Mouse (Mus musculus) stomach, postnatal 0 days (tissue): ENCODE measurements at regions not wholly inside any gene's neighbourhood (a gene's known extent, or its start where the extent isn't known, plus 50 kb on each side); places are given as distances from the start of the nearest gene placed in this dataset.
A peak's percentile ranks its signal among the peaks of the same experiment; 100 is the strongest.

Experiments
- ATAC-seq: fragments of 200-750 bp; cut with Nextera tagmentation; 2 replicates; pipeline ENCODE4 v1.8.0; 2017; ENCODE audit not compliant: low FRiP score, low TSS enrichment
- DNase-seq: peaks from one replicate; pipeline ENCODE4 v3.0.0-alpha.2; 2016; ENCODE audit warnings: low spot score
- H3K27ac ChIP-seq: fragments of 300-500 bp; sonication (generic); replicated peaks from 2 replicates; pipeline ENCODE4 v1.5.1; 2014; ENCODE audit warnings: mild to moderate bottlenecking, control low read depth
- H3K27me3 ChIP-seq: fragments of 300-500 bp; sonication (generic); 2 replicates; pipeline ENCODE4 v1.6.1; 2014; ENCODE audit warnings: low read length; ENCODE audit not compliant: control insufficient read depth, insufficient read depth
- H3K36me3 ChIP-seq: fragments of 300-500 bp; sonication (generic); 2 replicates; pipeline ENCODE4 v1.6.1; 2014; ENCODE audit warnings: low read length, mixed read lengths; ENCODE audit not compliant: control insufficient read depth, insufficient read depth
- H3K4me1 ChIP-seq: fragments of 300-500 bp; sonication (generic); replicated peaks from 2 replicates; pipeline ENCODE4 v1.6.1; 2014; ENCODE audit warnings: antibody characterized with exemption; ENCODE audit not compliant: control insufficient read depth, insufficient read depth
- H3K4me2 ChIP-seq: fragments of 300-500 bp; sonication (generic); replicated peaks from 2 replicates; pipeline ENCODE4 v1.6.1; 2014; ENCODE audit warnings: low read depth, mild to moderate bottlenecking, control low read depth, moderate library complexity
- H3K4me3 ChIP-seq: fragments of 300-500 bp; sonication (generic); 2 replicates; pipeline ENCODE4 v1.5.1; 2014; ENCODE audit warnings: low read depth, low read length, control low read depth
- H3K9ac ChIP-seq: fragments of 300-500 bp; sonication (generic); 2 replicates; pipeline ENCODE4 v1.6.1; 2014; ENCODE audit warnings: mild to moderate bottlenecking, low read length, control low read depth, mixed read lengths
- H3K9me3 ChIP-seq: fragments of 300-500 bp; sonication (generic); 2 replicates; pipeline ENCODE4 v1.6.1; 2016; ENCODE audit warnings: low read length; ENCODE audit not compliant: control insufficient read depth
- CTCF ChIP-seq: IDR thresholded peaks from 2 replicates; pipeline ENCODE4 v1.5.1; 2016; ENCODE audit warnings: antibody characterized with exemption, low read depth, mild to moderate bottlenecking, moderate library complexity
- EP300 ChIP-seq: optimal IDR thresholded peaks from 2 replicates; pipeline ENCODE3; 2016; ENCODE audit warnings: antibody characterized with exemption
- WGBS: fragments of 180-500 bp; shearing (Covaris S2); extraction: QIAGEN DNeasy Blood & Tissue Kit; methylation state at CpG from one replicate; pipeline ENCODE4 v1.1.7; 2014; 5-methylcytosine and 5-hydroxymethylcytosine counted together

DNA sequence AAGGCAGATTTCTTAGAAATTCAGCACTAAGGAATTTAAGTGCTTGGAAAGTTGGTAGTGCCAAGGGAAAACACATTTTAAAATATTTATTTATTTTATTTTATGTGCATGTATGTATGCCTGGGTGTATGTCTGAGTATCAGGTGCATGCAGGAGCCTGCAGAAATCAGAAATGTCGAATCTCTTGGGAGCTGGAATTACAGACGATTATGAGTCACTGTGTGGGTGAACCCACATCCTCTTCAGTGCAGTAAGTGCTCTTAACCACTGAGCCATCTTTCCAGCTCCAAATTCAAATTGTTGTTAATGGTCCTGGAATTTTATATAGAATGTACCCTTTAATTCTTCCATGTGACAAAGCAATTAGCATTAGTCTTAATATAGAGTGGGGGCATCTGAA lies 1930.5 kb upstream of the Lrrc6 start:
- Histone ChIP-seq H3K9ac (no peak overlapping the region), H3K4me1 (no peaks in the 10 kb centered on the region), H3K36me3 (no peaks in the 10 kb centered on the region), H3K27ac (no peak overlapping the region), H3K27me3 (no peaks in the 10 kb centered on the region), H3K9me3 (no peaks in the 10 kb centered on the region), H3K4me3 (no peak overlapping the region), H3K4me2 (no peak overlapping the region)
- TF ChIP-seq CTCF (no peak), EP300 (no peak)
- ATAC-seq (no peak), DNase-seq (no peak)
- 58% methylated on average over 2 of the region's 2 CpGs for WGBS

- no peak for TF ChIP-seq CTCF
- no peak for TF ChIP-seq EP300
- H3K27ac ChIP-seq, result no peak overlapping the region
- no peaks in the 10 kb centered on the region for H3K27me3 ChIP-seq
- 60% methylated on average over 4 of the region's 4 CpGs for WGBS
- H3K4me1 ChIP-seq, result no peaks in the 10 kb centered on the region
- no peak overlapping the region for H3K9ac ChIP-seq
- H3K4me3 ChIP-seq, result no peak overlapping the region
- H3K4me2 ChIP-seq, result no peak overlapping the region
- H3K36me3 ChIP-seq, result no peaks in the 10 kb centered on the region
- H3K9me3 ChIP-seq, result no peaks in the 10 kb centered on the region
- no peak for DNase-seq
- no peak for ATAC-seq
Observed at GRCm38 (mm10) chr15:68430486-68430885, 1929.8 kb upstream of the Lrrc6 start.

DNA sequence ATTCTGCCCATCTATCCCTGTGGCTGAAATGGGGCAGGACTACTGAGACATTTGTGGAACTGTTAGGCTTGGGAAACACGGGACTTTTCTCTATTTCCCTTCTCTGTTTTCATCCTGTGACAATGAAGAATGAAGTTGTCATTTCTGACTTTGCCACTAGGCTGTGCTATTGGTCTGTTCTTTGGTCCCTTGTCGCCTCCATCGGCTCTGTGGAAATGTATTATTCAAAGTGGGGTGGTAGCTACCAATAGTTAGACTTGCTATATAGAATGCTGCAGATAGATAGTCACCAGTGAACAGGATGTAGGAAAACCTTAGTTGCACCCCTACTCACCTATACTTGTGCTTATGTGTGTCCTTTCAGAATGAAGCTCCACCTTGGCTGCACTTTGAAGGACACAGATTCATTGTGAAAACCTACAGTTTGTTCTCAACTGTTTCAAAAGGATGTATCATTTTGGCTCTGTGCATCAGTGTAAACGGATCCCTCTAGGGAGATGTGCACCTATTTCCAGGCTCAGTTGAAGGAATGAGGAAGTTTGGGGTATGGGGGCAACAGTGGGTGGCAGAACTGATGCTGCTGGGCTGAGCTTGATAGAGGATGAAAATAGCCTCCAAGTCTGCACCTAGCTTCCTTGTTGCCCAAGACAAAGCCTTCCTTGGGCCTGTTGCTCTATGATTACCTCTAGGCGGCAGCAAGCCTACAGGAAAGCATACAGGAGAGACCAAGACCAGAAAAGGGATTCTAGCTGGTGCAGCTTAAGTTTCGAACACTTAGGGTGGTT lies 1927.9 kb upstream of the Lrrc6 start:
- Histone ChIP-seq H3K4me1 (no peaks in the 10 kb centered on the region), H3K9me3 (no peaks in the 10 kb centered on the region), H3K4me3 (no peak overlapping the region), H3K27me3 (no peaks in the 10 kb centered on the region), H3K9ac (no peak overlapping the region), H3K27ac (no peak overlapping the region), H3K4me2 (no peak overlapping the region), H3K36me3 (no peaks in the 10 kb centered on the region)
- TF ChIP-seq EP300, result no peak
- TF ChIP-seq CTCF, result peak; percentile 86
- no peak for ATAC-seq
- WGBS, result 14% methylated on average over 6 of the region's 6 CpGs
- peak; percentile 23 for DNase-seq

GRCm38 (mm10) chr15:68417142-68417541 lies 1916.4 kb upstream of the Lrrc6 start:
- 19% methylated on average over 1 of the region's 1 CpGs for WGBS
- ATAC-seq (no peak), DNase-seq (no peak)
- no peak overlapping the region for H3K9ac ChIP-seq
- no peak overlapping the region for H3K4me2 ChIP-seq
- H3K27me3 ChIP-seq, result no peaks in the 10 kb centered on the region
- no peak for TF ChIP-seq CTCF
- no peak for TF ChIP-seq EP300
- no peaks in the 10 kb centered on the region for H3K4me1 ChIP-seq
- H3K4me3 ChIP-seq, result no peak overlapping the region
- no peak overlapping the region for H3K27ac ChIP-seq
- no peaks in the 10 kb centered on the region for H3K36me3 ChIP-seq
- H3K9me3 ChIP-seq, result no peaks in the 10 kb centered on the region

GRCm38 (mm10) chr15:68415401-68415925 lies 1914.8 kb upstream of the Lrrc6 start:
- Histone ChIP-seq H3K9me3 (no peaks in the 10 kb centered on the region), H3K4me1 (no peaks in the 10 kb centered on the region), H3K4me3 (no peak overlapping the region), H3K36me3 (no peaks in the 10 kb centered on the region), H3K9ac (no peak overlapping the region), H3K27me3 (no peaks in the 10 kb centered on the region), H3K27ac (no peak overlapping the region), H3K4me2 (no peak overlapping the region)
- peak; percentile 31 for DNase-seq
- TF ChIP-seq EP300 (no peak), CTCF (peak; percentile 81)
- no peak for ATAC-seq
- WGBS, result 28% methylated on average over 3 of the region's 3 CpGs

- no peak for ATAC-seq
- no peaks in the 10 kb centered on the region for H3K9me3 ChIP-seq
- no peaks in the 10 kb centered on the region for H3K27me3 ChIP-seq
- H3K9ac ChIP-seq, result no peak overlapping the region
- TF ChIP-seq EP300 (no peak), CTCF (no peak)
- H3K27ac ChIP-seq, result no peak overlapping the region
- H3K36me3 ChIP-seq, result no peaks in the 10 kb centered on the region
- DNase-seq, result no peak
- H3K4me3 ChIP-seq, result no peak overlapping the region
- 45% methylated on average over 4 of the region's 4 CpGs for WGBS
- H3K4me1 ChIP-seq, result no peaks in the 10 kb centered on the region
- no peak overlapping the region for H3K4me2 ChIP-seq
Observed at GRCm38 (mm10) chr15:68414047-68414446, 1913.3 kb upstream of the Lrrc6 start.
